Mouse (Mus musculus): ENCODE measurements at regions not wholly inside any gene's neighbourhood (a gene's known extent, or its start where the extent isn't known, plus 50 kb on each side); places are given as distances from the start of the nearest gene placed in this dataset.

DNA sequence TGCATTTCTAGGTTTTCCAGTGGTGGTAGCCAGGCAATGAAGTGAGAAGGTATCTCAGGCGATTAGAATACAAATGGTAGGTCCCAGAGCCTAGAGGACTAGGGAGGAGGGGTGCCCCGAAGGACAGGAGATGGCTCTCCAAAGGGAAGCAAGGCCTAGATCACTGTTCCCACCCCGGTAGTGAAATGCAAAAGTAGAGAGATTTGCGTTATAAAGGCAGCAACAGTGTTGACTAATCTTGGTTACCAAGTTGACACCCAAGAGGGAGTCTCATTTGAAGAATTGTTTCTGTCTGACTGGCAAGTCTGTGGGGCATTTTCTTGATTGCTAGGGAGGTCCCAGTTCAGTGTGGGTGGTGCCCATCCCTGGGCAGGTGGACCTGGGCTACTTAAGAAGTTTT, 278.8 kb downstream of the Diras2 start:
- no peak for TF ChIP-seq CTCF (conservative IDR thresholded peaks at IDR 0.05; ENCODE audit: low read length)
- TF ChIP-seq NANOG (IDR thresholded peaks at IDR 0.05; ENCODE audit: borderline replicate concordance, low read length) = peak; percentile 63; the same call in 1 of the 2 replicates

Measured in E14TG2a.4 (cell line).